Mouse (Mus musculus) embryonic facial prominence, embryonic 14.5 days (tissue): ENCODE measurements around the gene Trip4. TPM values are rescaled to one million over a fixed set of nuclear protein-coding genes. Genes with fewer than 3 reads are reported as not detected.

ENCODE experiments used
- ATAC-seq: fragments of 200-750 bp; cut with Nextera tagmentation; 2 replicates; pipeline ENCODE4 v1.8.0; 2017; ENCODE audit warnings: low read depth, moderate number of reproducible peaks, moderate TSS enrichment
- DNase-seq: peaks from one replicate; pipeline ENCODE4 v3.0.0-alpha.2; 2015; ENCODE audit warnings: low spot score
- H3K27ac ChIP-seq: fragments of 300-500 bp; sonication (generic); replicated peaks from 2 replicates; pipeline ENCODE4 v1.5.1; 2014; ENCODE audit warnings: low read depth, mild to moderate bottlenecking, low read length, moderate library complexity
- H3K27me3 ChIP-seq: fragments of 300-500 bp; sonication (generic); replicated peaks from 2 replicates; pipeline ENCODE4 v1.6.1; 2014; ENCODE audit warnings: low read length; ENCODE audit not compliant: control insufficient read depth, insufficient read depth
- H3K36me3 ChIP-seq: fragments of 300-500 bp; sonication (generic); 2 replicates; pipeline ENCODE4 v1.6.1; 2014; ENCODE audit warnings: low read length, mixed read lengths; ENCODE audit not compliant: control insufficient read depth, insufficient read depth
- H3K4me1 ChIP-seq: fragments of 300-500 bp; sonication (generic); 2 replicates; pipeline ENCODE4 v1.6.1; 2014; ENCODE audit warnings: antibody characterized with exemption, low read length; ENCODE audit not compliant: control insufficient read depth, insufficient read depth
- H3K4me2 ChIP-seq: fragments of 300-500 bp; sonication (generic); 2 replicates; pipeline ENCODE4 v1.6.1; 2014; ENCODE audit warnings: low read depth, mild to moderate bottlenecking, low read length, moderate library complexity, mixed read lengths
- H3K4me3 ChIP-seq: fragments of 300-500 bp; sonication (generic); 2 replicates; pipeline ENCODE4 v1.5.1; 2014; ENCODE audit warnings: low read depth, mild to moderate bottlenecking, low read length
- H3K9ac ChIP-seq: fragments of 300-500 bp; sonication (generic); 2 replicates; pipeline ENCODE4 v1.6.1; 2014; ENCODE audit warnings: low read depth, mild to moderate bottlenecking, low read length, moderate library complexity, mixed read lengths
- H3K9me3 ChIP-seq: fragments of 300-500 bp; sonication (generic); 2 replicates; pipeline ENCODE4 v1.6.1; 2016; ENCODE audit warnings: low read length; ENCODE audit not compliant: control insufficient read depth
- WGBS: fragments of 180-500 bp; shearing (Covaris S2); extraction: QIAGEN DNeasy Blood & Tissue Kit; methylation state at CpG from one replicate; pipeline ENCODE4 v1.1.7; 2014; 5-methylcytosine and 5-hydroxymethylcytosine counted together
- polyA plus RNA-seq: library from polyadenylated mRNA; unstranded; fragments of >200 nt; fragmentation: Nextera tagmentation; extraction: Ambion mirVana; gene quantifications from 2 replicates; pipeline ENCODE4 v1.2.1, GENCODE M21; 2014

The Trip4 gene
- polyA plus RNA-seq, 1 experiment from 2014 or later: 26.3 TPM

DNA sequence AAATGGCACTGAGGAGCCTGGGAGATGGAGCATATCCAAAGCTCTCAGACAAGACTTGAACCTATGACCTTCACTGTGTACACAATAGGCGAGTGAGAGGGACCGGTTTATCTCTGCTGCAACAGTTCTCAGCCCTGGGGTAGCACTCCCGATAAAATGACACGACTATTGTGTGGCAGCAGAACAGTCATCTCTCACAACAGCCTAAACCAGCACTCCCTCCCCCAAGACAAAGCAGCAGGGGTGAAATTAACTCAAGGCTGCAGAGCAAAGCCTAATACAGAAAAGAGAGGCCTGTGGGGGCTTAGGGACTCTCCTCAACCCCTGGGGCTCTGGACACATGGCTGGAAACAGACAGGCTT is 82.4 kb downstream of the Trip4 start:
- WGBS: 4% methylated on average over 4 of the region's 4 CpGs
- Histone ChIP-seq H3K9ac (peak overlapping the region; percentile 98), H3K27me3 (no peaks in the 10 kb centered on the region), H3K4me2 (peak overlapping the region; percentile 65), H3K4me1 (peaks cover 31% of the 10 kb centered on the region), H3K27ac (peak overlapping the region; percentile 98), H3K4me3 (peak overlapping the region; percentile 88), H3K9me3 (no peaks in the 10 kb centered on the region), H3K36me3 (no peaks in the 10 kb centered on the region)
- DNase-seq: peak; percentile 30
- no peak for ATAC-seq

DNA sequence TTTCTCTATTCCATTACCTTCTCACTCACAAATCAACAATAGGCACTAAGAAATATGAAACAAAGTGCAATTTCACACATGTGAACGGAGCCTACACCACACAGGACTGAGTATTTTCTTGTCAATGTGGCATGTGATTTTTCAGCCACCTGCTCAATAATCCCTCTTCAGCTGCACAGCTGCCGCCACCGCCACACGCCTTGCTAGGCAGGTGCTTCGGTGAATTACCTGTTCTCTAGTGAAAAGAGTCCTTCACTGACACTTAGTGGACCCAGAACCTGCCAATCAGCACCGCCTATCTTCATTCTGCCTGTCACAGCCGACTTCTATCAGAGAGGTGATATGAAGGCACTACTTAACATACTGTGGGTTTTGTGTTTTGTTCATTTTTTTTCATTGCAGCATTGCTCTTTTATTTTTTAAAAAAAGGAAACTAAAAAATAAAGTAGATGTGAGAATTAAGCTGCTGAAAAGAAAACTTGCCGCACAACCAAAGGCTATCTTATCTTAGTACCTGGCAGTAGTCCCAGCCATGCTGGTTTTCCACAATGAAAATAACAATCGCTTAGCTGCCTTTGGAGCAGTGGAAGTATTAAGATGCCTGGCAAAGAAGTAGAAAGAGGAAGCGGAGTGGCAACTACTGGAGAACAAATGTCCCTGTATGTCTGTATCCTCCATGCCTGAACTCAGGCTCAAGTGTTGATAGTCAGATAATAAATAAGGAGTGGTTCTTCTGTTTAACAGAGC is 84.7 kb downstream of the Trip4 start:
- Histone ChIP-seq H3K36me3 (no peaks in the 10 kb centered on the region), H3K9ac (no peak overlapping the region), H3K4me1 (peaks cover 31% of the 10 kb centered on the region), H3K9me3 (no peaks in the 10 kb centered on the region), H3K4me2 (no peak overlapping the region), H3K27me3 (no peaks in the 10 kb centered on the region), H3K4me3 (no peak overlapping the region), H3K27ac (no peak overlapping the region)
- DNase-seq (peak; percentile 51), ATAC-seq (peak; percentile 0; the same call in 1 of the 2 replicates)
- 61% methylated on average over 10 of the region's 10 CpGs for WGBS

DNA sequence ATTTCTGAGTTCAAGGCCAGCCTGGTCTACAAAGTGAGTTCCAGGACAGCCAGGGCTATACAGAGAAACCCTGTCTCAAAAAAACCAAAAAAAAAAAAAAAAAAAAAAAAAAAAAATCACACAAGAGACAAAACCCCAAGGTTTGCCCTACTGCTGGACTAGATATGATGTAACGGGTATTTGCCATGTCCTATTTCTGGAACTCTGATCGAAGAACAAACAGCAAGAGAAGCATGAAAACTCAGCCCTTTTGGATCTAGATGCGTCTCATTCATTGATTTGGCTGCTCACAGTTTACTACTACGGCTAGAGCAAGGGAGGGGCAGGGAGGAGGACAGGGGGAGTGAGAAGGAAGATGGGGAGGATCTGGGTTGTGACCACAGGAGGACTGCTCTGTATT is 86.6 kb downstream of the Trip4 start:
- Histone ChIP-seq H3K4me2 (no peak overlapping the region), H3K4me1 (peaks cover 24% of the 10 kb centered on the region), H3K27me3 (no peaks in the 10 kb centered on the region), H3K36me3 (no peaks in the 10 kb centered on the region), H3K9me3 (no peaks in the 10 kb centered on the region), H3K27ac (no peak overlapping the region), H3K9ac (no peak overlapping the region), H3K4me3 (no peak overlapping the region)
- DNase-seq (no peak), ATAC-seq (no peak)
- WGBS: 89% methylated on average over 4 of the region's 4 CpGs

DNA sequence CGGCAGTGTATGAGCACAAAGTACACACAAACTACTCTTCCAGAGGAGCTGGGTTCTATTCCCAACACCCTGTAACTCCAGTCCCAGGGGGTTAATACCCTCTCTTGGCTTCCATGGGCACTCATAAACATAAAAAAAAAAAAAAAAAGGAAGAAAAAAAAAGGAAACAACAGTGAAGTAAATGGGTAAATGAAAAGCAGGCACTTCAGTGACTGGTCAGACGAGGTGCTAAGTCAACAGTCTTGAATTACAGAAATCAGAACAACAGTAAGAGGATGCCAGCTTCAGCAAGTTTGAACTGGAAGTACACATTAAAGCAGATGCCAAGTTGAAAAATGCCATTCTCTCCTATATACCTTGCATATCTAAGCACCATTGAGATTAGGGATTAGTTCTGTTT is 88.3 kb downstream of the Trip4 start:
- DNase-seq: peak; percentile 27
- no peak overlapping the region for H3K27ac ChIP-seq
- 66% methylated on average over 2 of the region's 2 CpGs for WGBS

DNA sequence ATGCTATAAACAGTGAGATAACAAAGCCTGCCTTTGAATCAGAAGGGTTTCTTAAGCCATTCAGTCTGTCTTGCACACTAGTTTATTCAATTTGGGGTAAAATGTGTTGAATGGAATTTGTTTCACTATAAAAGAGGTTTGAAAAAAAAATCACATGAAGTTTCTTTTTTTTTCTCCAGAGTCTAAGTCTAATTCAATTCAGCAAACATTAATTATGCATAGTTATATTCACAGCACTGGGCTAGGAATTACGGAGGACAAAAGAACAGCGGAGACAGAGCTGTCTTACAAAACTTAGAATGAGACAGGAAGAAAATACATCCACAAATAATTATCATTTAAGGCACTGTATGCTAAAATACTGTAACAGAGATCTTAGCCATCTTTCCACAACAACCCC is 90.2 kb downstream of the Trip4 start:
- 63% methylated on average over 2 of the region's 2 CpGs for WGBS
- no peaks in the 10 kb centered on the region for H3K9me3 ChIP-seq
- no peak for DNase-seq
- no peak overlapping the region for H3K27ac ChIP-seq
- H3K4me2 ChIP-seq: no peak overlapping the region
- H3K36me3 ChIP-seq: peaks cover 12% of the 10 kb centered on the region; the same call in 1 of the 2 replicates
- H3K27me3 ChIP-seq: no peaks in the 10 kb centered on the region
- H3K4me1 ChIP-seq: no peaks in the 10 kb centered on the region
- H3K9ac ChIP-seq: no peak overlapping the region
- no peak overlapping the region for H3K4me3 ChIP-seq
- ATAC-seq: no peak

More for the DNA sequence above, 88.3 kb downstream of the Trip4 start:
- no peak overlapping the region for H3K4me2 ChIP-seq
- peaks cover 12% of the 10 kb centered on the region for H3K4me1 ChIP-seq
- H3K36me3 ChIP-seq: 0 out of 2 replicates have a peak, but pooled peaks cover 4% of the 10 kb centered on the region
- no peak for ATAC-seq
- H3K27me3 ChIP-seq: no peaks in the 10 kb centered on the region
- no peaks in the 10 kb centered on the region for H3K9me3 ChIP-seq
- no peak overlapping the region for H3K4me3 ChIP-seq
- H3K9ac ChIP-seq: no peak overlapping the region

DNA sequence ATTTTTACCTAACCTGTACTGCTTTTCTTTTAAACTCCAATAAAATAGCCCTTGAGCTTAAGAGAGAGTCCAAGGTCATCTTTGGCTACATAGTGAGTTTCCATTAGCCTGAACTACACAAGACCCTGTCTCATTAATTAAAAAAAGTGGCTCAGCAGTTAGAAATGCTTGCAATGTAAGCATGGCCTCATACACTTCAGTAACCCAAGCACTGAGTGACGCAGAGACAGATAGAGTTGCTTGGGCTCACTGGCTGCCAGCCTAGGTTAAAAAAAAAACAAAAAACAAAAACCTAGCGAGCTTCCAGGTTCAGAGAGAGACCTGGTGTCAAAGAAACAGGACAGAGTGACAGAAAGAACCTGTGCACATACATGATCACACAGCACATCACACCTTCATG is 95.8 kb downstream of the Trip4 start:
- Histone ChIP-seq H3K4me1 (no peaks in the 10 kb centered on the region), H3K27ac (no peak overlapping the region), H3K9me3 (no peaks in the 10 kb centered on the region), H3K4me2 (no peak overlapping the region), H3K36me3 (peaks cover 12% of the 10 kb centered on the region; the same call in 1 of the 2 replicates), H3K27me3 (no peaks in the 10 kb centered on the region), H3K4me3 (no peak overlapping the region), H3K9ac (no peak overlapping the region)
- ATAC-seq (no peak), DNase-seq (no peak)
- WGBS: 61% methylated on average over 2 of the region's 2 CpGs

DNA sequence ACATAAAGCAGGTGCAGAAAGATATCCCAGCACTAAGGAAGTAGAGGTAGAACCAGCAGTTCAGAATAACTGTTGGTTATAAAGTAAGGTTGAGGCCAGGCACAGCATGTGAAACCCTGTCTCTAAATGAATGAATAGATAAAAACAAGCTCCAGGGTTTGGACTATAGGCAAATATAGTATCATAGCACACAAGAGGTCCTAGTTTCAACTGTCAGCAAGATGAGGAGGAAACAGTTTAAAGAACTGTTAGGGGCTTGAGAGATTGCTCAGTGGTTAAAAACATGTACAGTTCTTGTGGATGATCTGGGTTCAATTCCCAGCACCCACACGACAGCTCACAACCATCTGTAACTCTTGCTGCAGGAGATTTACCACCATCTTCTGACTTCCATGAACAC is 96.8 kb downstream of the Trip4 start:
- no peak for ATAC-seq
- Histone ChIP-seq H3K9me3 (no peaks in the 10 kb centered on the region), H3K4me2 (no peak overlapping the region), H3K36me3 (peaks cover 11% of the 10 kb centered on the region; the same call in 1 of the 2 replicates), H3K27ac (no peak overlapping the region), H3K9ac (no peak overlapping the region), H3K4me1 (no peaks in the 10 kb centered on the region), H3K27me3 (no peaks in the 10 kb centered on the region), H3K4me3 (no peak overlapping the region)
- 83% methylated on average over 1 of the region's 1 CpGs for WGBS
- DNase-seq: no peak

DNA sequence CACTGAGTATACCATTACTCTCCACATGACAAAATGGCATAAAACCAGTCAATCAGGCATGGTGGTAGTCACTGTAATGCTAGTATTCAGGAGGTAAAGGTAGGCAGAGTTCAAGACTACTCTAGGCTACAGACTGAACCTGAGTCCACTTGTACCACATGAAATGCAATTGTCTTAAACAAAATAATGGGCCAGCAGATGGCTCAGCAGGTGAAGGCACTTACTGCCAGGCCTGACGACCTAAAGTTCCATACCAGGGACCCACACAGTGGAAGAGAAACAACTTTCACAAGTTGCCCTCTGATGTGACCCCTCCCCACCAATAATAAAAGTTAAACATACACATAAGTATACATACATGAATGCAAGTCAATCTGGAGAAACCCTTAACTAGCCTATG is 100.8 kb downstream of the Trip4 start:
- ATAC-seq (no peak), DNase-seq (no peak)
- no peaks in the 10 kb centered on the region for H3K9me3 ChIP-seq
- WGBS: 68% methylated on average over 1 of the region's 1 CpGs
- H3K27ac ChIP-seq: no peak overlapping the region
- no peaks in the 10 kb centered on the region for H3K36me3 ChIP-seq
- H3K4me3 ChIP-seq: no peak overlapping the region
- H3K4me2 ChIP-seq: no peak overlapping the region
- H3K27me3 ChIP-seq: no peaks in the 10 kb centered on the region
- H3K9ac ChIP-seq: no peak overlapping the region
- H3K4me1 ChIP-seq: no peaks in the 10 kb centered on the region

DNA sequence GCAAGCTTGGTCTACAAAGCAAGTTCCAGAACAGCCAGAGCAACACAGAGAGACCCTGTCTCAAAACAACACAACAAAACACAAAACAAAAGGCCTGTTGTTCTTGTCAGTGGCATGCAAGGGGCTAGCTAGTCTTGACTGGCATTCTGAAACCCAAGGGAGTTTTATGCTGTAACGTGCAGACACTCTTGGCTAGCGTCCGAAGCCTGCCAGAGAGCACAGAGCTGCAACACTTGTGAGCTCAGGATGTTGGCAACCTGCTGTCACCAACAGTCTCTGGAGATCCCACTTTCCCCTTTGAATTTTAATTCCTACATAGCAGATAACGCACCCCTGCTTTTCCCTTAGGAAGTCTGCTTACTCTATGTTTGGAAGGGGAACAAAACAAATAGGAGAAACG is 101.3 kb downstream of the Trip4 start:
- Histone ChIP-seq H3K4me2 (no peak overlapping the region), H3K9me3 (no peaks in the 10 kb centered on the region), H3K4me1 (no peaks in the 10 kb centered on the region), H3K4me3 (no peak overlapping the region), H3K27me3 (no peaks in the 10 kb centered on the region), H3K9ac (no peak overlapping the region), H3K27ac (no peak overlapping the region), H3K36me3 (no peaks in the 10 kb centered on the region)
- WGBS: 43% methylated on average over 5 of the region's 5 CpGs
- DNase-seq: no peak
- ATAC-seq: no peak
